Mouse (Mus musculus): ENCODE data around the gene Mpst.
A peak's percentile ranks its signal among the peaks of the same experiment; 100 is the strongest.

Gene Mpst

DNA sequence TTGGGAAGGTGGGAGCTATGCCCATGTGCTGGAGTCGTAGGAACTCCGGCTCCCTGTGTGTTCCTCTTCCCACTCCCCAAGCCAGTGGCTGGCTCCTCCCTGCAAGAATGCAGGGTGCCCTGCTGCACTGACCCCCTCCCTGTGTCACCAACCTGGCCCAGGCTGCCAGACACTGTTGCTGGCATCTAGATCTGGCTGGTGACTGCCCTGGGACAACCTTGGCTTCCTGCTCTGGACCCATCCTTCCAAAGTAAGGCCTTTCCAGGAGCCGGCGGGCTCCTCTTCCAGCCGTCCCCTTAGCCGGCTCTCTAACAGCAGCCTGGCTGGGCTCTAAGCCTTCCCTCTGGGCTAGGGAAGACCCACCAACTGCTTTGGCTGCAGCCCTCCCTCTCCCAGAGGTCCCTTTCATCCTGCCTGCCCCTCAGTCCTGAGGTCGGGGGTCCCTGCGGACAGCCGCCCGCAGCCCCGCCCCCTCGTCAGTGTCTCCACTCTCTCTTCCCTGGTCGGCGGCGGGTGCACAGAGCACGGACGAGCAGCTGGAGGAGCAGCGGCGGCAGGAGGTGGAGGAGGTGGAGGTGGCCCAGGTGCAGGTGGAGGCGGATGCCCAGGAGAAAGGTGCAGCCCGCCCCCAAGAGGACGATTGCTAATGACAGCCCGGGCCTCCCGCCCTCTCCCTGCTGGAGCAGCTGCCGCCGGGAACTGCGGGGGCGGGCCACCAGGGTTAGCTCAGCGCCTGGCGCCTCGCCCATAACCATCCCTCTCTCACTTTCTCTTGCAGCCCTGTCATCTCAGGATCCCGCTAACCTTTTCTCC, 30.4 kb downstream of the Mpst start:
- peak; percentile 51 for DNase-seq (ENCODE audit: low read depth, low spot score)

DNA sequence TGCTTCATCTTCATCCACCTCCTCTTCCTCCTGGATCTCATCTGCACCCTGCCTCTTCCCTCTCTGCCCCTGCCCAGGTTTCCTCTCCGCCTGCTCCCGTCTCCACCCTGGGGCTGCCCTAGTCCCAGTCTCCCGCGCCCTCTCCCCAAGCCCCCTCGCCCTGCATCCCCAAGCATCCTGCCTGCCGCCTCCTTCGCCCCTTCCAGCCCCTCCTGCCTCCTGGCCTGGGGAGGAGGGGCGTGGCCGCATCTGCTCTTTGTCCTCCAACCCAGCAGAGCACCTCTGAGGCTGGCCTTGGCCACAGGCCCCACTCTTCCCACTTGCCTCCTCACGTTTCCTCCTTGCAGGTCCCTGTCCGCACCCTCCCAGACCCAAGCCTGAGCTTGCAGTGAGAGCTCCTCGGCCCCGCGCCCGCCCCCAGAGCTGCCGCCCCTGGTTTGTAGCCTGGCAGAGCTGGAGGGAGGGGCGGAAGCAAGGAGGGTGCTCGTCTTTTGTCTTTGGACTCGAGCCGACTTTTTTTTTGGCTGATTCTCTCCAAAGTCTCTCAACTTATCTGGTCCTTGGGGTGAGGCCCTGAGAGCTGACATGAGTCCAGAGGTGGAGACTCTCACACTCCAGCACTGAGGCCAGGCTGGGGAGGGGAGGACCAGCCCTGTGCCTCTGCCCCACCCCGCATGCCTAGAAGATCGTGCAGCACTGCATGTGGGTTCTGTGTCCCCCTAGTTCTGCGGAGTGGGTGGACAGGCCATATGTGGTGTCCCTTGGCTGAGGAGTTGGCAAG, 31.2 kb downstream of the Mpst start:
- no peak for DNase-seq (ENCODE audit: low read depth, low spot score)

DNA sequence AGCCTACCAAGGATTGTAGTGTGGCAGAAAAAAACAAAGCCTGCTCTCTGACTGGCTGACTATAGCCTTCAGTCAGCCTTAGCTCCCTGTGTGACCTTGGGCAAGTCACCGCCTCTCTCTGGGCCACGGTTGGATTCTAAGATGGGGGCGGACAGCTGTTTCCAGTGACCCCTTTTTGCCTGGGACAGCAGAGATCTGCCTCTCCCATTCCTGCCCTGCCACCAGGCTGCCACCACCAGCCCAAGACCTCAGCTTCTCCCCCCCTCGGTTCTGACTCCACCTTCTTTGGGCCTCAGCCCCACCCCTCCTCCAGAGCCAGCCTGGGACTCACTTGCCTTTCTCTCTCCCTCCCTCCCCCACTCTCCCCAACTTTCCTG, 31.8 kb downstream of the Mpst start:
- DNase-seq (ENCODE audit: low read depth, low spot score), result no peak

DNA sequence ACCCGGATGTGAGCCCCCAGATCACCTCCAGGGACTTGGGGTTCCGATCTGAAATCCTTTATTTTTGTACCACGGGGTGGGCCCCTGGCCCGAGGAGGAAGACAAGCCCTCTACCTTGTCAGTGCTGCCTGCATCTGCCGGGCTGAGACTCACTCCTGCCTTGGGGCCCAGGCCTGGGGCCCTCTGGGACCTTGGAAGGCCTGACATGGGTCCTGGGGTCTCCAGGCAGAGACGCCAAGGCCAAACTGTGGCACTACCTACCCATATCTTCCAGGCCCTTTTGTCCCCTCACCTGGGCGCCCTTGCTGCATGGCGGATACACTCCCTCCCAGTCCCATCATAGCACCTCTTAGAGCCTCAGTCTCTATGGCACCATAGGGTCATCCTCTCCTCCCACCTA, 32.3 kb downstream of the Mpst start:
- DNase-seq (ENCODE audit: low read depth, low spot score), result no peak

DNA sequence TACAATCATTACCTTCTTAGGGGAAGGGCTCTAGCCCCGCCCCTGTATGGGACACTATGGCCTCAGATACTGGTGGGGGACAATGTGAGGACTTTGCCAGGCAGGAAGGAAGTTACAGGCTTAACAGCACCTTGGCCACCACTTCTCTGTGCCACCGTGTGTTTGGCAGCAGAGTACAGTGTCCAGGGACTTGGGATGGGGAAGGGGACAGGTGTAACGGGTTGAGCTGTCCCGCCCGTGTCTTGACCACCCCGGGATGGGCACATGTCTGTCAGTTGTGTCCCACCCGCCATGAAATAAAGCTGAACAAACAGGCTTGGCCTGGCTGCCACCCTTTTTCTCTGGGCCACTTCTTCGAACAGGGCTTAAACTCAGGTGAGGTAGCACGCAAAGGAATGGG, 32.8 kb downstream of the Mpst start:
- DNase-seq (ENCODE audit: low read depth, low spot score), result no peak

DNA sequence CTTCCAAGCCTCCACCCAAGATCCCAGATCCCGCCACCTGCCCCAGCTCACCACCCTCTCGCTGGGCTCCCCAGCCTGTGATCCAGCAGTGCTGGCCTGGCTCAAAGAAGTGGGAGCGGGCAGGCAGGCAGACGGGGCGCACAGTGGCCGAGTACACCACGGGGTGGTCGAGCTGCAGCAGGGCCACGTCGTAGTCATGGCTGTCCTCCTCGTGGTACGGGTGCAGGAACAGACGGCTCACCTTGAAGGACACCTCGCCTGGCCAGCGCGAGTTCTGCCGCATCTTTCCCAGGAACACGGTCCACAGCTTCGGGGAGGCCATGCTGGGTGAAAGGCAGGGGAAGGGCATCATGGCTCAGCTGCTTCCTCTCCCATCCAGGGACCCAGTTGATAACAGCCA, 36.0 kb downstream of the Mpst start:
- no peak for DNase-seq (ENCODE audit: low read depth, low spot score)

DNA sequence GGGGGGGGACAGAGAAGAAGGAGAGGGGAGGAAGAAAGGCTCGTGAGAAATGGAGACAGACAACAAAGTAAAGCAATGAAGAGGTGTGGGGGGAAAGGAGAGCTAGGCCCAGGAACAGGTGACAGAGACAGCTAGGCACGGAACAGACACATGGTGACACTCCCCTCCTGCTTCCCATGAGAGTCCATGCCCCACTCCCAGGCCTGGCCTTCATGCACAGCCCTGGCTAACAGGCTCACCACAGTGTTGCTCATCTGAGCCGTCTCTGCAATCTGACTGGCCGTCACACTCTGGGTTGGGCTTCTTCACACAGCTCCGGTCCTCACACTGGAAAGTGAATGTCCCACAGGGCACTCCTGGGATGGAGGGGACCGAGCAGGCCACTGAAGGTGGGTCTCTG, 37.6 kb downstream of the Mpst start:
- DNase-seq (ENCODE audit: low read depth, low spot score), result no peak

DNA sequence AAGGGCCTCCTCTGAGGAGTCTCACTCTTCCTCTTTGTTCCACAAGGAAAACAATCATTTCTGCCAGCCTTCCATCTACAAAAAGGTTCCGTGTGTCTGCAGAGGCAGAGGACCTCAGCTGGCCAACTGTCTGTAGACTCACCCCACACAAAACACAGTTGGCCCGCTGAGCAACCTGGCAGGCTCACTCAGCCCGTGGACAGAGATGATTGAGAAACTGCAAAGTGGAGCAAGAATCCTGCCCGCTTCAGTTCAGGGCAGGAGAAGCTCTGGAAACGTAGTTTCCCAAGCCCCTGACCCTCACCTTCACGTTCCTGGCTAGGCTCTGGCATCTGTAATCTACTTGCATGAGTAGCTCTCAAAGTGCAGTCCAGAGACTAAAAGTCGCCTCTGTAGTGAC, 40.9 kb downstream of the Mpst start:
- DNase-seq (ENCODE audit: low read depth, low spot score), result no peak

DNA sequence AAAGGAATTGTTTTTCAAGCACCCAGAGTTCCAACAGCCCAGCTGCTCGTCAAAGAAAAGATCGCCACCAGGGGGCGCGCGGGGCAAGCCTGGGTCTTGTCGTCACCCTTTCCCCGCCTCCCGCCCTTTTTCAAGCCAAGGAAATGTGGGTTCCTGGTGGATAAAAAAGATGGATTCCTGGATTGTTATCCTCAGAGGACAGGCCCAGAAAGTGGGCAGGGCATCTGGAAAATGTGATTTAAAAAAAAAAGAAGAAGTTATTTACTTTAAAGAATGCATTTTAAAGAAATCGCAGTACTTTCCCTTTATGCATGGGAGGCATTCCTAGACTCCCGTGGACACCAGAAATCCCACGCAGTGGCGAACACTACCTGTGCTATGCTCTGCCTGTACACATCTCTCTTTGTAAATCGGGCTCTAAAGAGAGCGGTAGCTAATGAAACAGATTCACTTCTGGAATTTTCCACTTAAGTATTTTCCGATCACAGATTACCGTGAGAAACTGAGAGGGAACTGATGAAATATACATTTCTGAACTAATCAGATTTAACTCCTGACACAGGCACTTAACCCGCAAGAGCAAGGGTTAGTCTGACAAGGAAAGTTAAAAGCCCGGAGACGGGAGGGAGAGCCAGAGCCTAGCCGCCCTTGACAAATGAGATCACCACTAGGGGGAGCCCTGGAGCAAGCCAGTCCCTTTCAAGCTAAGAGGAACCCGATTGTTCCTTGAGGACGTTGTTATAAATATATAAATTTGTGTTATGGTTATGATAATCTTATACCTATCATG, 41.7 kb downstream of the Mpst start:
- DNase-seq (ENCODE audit: low read depth, low spot score), result peak; percentile 84

DNA sequence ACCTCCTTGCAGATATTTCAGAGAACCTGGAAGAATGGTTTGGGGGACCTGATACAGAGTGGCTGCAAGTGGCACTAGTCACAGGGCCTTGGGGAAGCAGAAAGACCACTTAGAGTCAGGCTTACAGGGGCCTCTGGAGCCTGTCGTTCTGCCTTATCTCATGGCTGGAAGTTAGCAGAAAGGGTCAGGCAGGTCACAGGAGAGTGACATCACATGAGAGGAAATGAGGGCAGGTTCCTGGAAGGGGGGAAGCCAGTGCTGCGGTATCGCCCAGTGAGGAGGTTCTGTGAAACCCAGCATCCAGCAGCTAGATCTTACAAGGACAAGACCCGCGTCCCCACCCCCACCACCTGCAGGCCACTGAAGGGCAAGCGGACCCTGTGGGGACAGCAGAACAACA, 42.9 kb downstream of the Mpst start:
- DNase-seq (ENCODE audit: low read depth, low spot score), result no peak

DNA sequence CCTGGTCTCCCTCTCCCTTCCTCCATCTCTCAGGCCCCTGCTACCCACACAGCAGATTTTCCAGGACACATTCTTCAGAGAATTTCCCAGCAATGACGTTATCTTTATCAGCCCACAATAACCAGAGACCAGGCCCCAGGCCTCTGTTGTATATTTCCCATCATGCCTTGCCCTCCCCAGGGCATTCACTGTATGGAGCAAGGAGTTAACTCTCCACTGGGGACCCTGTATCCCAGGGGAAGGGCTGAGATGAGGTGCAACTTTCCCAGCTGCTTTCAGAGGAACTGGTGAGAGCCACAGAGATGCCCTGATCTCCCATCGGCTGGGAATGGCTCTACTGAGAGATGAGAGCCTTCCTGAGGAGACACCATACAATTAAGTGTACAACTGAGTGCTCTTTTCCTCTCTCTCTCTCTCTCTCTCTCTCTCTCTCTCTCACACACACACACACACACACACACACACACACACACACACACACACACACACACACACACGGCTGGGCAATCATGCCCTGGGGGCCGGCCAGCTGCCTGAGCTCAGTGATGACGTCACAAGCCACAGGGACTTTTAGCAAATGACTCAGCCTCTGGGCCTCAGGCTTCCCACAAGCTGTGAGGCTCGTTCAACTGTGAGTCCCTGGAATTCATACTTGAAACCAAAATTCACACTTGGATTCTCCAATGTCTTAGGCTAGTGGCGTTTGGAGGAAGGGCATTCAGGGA, 43.6 kb downstream of the Mpst start:
- no peak for DNase-seq (ENCODE audit: low read depth, low spot score)

DNA sequence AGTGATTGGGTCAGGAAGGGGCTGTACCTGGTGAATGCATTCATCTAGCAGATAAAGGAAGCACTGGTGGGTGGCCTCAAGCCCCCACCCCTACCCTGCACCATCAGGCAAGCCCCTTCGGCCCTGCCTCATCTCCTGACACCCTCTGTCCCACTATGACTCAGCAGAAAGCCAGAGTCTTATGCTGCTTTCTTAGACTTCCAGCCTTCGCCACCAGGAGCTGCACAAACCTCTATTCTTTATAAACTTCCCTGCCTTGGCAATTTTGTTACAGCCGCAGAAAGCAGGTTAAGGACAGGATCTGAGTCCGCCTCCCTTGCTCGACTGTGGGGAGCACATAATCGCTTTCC, 44.2 kb downstream of the Mpst start:
- DNase-seq (ENCODE audit: low read depth, low spot score), result no peak

DNA sequence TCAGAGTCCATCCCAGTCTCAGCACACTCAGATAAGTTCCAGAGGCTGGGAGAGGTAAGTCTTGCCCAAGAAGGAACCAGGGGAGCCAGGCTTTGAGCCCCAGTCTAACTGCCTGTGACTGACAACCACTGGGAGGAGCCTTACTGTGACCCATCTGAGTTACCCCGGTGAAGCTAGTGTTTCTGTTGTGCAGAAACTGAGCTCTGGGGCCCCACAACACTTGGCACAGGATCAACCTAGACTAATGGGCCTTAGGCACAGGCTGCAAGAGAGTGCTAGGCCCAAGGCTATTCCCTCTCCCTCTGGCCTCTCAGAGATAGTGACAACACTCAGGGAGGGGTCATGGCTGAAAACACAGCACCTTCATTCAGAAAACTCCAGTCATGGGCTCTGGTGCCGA, 45.0 kb downstream of the Mpst start:
- DNase-seq (ENCODE audit: low read depth, low spot score), result no peak

DNA sequence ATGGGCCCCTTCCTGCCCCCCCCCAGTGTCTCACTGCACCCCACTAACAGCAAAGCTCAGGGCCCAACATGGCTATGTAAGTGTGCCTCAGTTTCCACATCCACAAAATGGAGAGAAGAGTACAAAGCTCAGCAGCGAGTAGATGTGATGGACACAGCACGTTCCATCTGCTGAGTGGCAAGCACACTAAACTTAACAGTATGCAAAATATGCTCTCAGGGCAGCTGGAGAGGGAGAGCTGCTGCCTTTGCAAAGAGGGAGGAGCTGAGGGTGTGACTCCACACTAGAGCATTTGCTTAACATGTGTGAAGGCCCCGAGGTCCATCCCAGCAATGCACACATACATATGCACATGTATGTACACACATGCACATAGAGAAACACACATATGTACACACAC, 46.7 kb downstream of the Mpst start:
- DNase-seq (ENCODE audit: low read depth, low spot score), result no peak

DNA sequence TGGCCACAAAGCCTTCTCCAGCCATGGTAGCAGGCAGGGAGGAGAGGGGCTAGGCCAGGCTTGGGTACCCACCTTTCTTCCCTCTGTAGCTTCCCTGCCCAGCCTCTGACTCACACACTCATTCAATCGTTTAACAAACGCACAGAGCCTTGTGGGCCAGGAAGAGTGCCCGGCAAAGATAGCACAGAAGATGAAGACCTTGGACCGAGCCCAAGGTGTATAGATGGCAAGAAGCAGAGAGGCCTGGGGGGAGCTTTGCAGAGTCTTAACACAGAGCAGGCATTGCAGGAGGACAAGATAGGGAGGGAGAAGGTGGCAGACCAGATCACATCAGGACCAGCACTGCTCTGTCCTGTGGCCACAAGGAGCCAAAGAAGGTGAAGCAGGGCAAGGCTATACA, 49.0 kb downstream of the Mpst start:
- no peak for DNase-seq (ENCODE audit: low read depth, low spot score)

DNA sequence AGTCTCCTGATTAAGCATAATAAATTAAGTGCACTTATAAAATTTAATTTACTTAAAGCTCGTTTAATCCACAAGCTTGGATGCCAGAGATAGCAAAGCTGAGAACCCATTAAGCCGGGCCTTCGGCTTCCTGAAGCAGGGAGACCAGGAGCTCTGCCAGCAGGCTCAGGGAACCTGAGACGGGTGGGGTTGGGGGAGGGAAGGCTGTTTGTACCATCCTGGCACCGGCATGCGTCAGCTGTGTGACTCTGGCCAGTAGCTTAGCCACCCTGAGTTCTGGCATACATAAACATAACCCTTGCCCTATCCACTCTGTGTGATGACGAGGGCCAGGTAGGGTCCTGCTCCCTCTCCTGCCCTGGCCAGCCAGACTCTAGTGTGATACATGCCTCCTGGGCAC, 49.8 kb downstream of the Mpst start:
- DNase-seq (ENCODE audit: low read depth, low spot score), result no peak

DNA sequence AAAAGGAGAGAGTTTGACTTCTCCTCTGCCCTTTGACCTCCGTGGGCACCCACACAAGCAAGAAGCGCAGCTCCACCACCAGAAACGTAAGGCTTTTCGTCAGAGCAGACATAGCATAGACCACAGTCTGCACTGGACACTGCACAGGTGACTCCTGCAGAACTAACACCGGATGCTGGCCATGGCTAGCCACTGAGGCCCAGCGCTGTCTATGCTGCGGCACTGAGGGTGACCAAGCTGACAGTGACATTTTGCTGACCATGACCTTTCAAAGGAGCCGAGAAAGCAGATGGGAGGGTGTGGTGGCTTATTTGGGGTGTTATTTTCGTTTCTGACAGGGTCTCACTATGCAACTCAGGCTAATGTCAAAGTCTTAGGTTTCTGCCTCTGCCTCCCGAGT, 51.0 kb downstream of the Mpst start:
- no peak for DNase-seq (ENCODE audit: low read depth, low spot score)

DNA sequence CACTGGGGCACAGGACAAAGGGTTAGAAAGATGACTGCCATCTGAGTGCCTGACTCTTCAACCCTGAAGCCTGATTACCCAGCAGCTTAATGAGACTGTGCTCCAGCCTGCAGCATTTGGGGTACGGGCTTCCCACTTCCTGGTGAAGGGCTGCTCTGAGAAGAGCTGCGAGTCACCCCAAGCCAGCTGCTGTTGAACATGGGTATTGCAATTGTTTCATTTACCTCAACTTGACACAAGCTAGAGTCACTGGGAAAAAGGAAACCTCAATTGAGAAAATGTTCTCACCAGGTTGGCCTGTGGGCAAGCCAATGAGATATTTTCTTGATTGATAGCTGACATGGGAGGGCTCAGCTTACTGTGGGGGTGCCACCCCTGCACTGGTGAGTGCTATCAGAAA, 56.8 kb downstream of the Mpst start:
- DNase-seq (ENCODE audit: low read depth, low spot score), result no peak

Data from embryo, embryonic 11.5 days (tissue).